ENCODE assay signal across 24 mouse cellular contexts in the genomic region with DNA sequence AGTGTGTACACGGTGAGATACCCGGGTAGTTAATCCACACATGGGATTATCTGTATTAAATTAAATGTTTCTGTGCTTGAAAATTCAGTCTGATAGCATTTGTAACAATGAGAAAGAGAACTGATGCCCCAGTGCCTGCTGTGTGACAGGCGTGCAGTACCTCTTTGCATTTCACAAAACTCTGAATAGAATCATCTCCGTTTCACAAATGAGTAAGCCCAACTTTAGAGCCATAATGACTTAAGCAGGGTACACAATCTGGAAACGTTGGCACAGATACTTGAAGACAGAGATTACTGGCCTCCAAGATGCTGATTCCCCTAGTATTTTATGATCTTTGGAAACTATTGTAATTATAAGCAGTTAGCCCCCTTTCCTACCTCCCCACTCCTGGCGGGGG. TPM values are rescaled to one million over a fixed set of nuclear protein-coding genes. Genes with fewer than 3 reads are reported as not detected.
A peak's percentile ranks its signal among the peaks of the same experiment; 100 is the strongest.
DNase-seq lines count a peak whose midpoint lies in the region; ATAC-seq and TF ChIP-seq lines count a peak whose summit lies in the region.
"Had no signal": no experiment of that assay in that cellular context is flagged by ENCODE, and none has a peak within 500 bp of the region (broad histone marks: within the 10 kb centered on the region; RNA-seq: fewer than 3 reads in every experiment).

No protein-coding gene starts in this region.

- H3K9me3 ChIP-seq in forebrain, embryonic 15.5 days = no peaks in the 10 kb centered on the region
- H3K9me3 ChIP-seq in forebrain, embryonic 12.5 days = no peaks in the 10 kb centered on the region
- H3K9me3 ChIP-seq in heart, embryonic 11.5 days (replicated peaks; ENCODE audit: control insufficient read depth, low read length) = no peaks in the 10 kb centered on the region
- no peaks in the 10 kb centered on the region for H3K9me3 ChIP-seq in liver, postnatal 0 days (ENCODE audit: low read length)
- H3K9me3 ChIP-seq: embryonic facial prominence, embryonic 13.5 days; heart, embryonic 15.5 days; hindbrain, embryonic 10.5 days; intestine, embryonic 15.5 days had no signal

- no peak for TF ChIP-seq CTCF in layer of hippocampus, adult 2 months (conservative IDR thresholded peaks at IDR 0.05)
- no peak for TF ChIP-seq CTCF in liver, postnatal 0 days (IDR thresholded peaks at IDR 0.05; ENCODE audit: low read depth)

- H3K9ac ChIP-seq in forebrain, embryonic 15.5 days (replicated peaks) = no peak overlapping the region
- H3K9ac ChIP-seq in forebrain, embryonic 12.5 days = no peak overlapping the region
- no peak overlapping the region for H3K9ac ChIP-seq in heart, embryonic 11.5 days (ENCODE audit: low read depth, low read length)
- H3K9ac ChIP-seq in liver, postnatal 0 days (replicated peaks) = no peak overlapping the region
- H3K9ac ChIP-seq: embryonic facial prominence, embryonic 13.5 days; heart, embryonic 15.5 days; hindbrain, embryonic 14.5 days; intestine, embryonic 15.5 days had no signal

- no peak for ATAC-seq in forebrain, embryonic 15.5 days (replicated peaks)
- ATAC-seq in forebrain, embryonic 12.5 days (ENCODE audit: low FRiP score) = no peak
- ATAC-seq in heart, embryonic 11.5 days (replicated peaks; ENCODE audit: insufficient number of reproducible peaks, low FRiP score, low TSS enrichment) = no peak
- ATAC-seq in liver, postnatal 0 days = no peak
- ATAC-seq: activated CD4-positive, CD25-positive, alpha-beta regulatory T cell, adult 4 months; intestine, embryonic 15.5 days; Patski had no signal

- no peaks in the 10 kb centered on the region for H3K36me3 ChIP-seq in forebrain, embryonic 15.5 days
- no peaks in the 10 kb centered on the region; the same call in 1 of the 2 replicates for H3K36me3 ChIP-seq in forebrain, embryonic 12.5 days (replicated peaks)
- no peaks in the 10 kb centered on the region; the same call in 1 of the 2 replicates for H3K36me3 ChIP-seq in heart, embryonic 11.5 days (ENCODE audit: control insufficient read depth, insufficient read depth, low read length)
- H3K36me3 ChIP-seq in liver, postnatal 0 days (replicated peaks; ENCODE audit: insufficient read depth, low read length) = peaks cover 6% of the 10 kb centered on the region; the same call in 1 of the 2 replicates
- H3K36me3 ChIP-seq: intestine, embryonic 15.5 days had no signal

- H3K27me3 ChIP-seq in forebrain, embryonic 15.5 days = no peaks in the 10 kb centered on the region
- H3K27me3 ChIP-seq in forebrain, embryonic 12.5 days = no peaks in the 10 kb centered on the region
- no peaks in the 10 kb centered on the region for H3K27me3 ChIP-seq in heart, embryonic 11.5 days (ENCODE audit: control insufficient read depth, insufficient read depth, low read length)
- H3K27me3 ChIP-seq in liver, postnatal 0 days (ENCODE audit: insufficient read depth, low read length) = no peaks in the 10 kb centered on the region
- H3K27me3 ChIP-seq: embryonic facial prominence, embryonic 13.5 days; heart, embryonic 15.5 days; intestine, embryonic 15.5 days; Patski had no signal

- 61% methylated on average over 6 of the region's 6 CpGs for WGBS in forebrain, embryonic 15.5 days
- 73% methylated on average over 6 of the region's 6 CpGs for WGBS in forebrain, embryonic 12.5 days
- WGBS in heart, embryonic 11.5 days (ENCODE audit: insufficient replicate concordance) = 88% methylated on average over 6 of the region's 6 CpGs
- WGBS in liver, postnatal 0 days (ENCODE audit: insufficient replicate concordance) = 73% methylated on average over 6 of the region's 6 CpGs

- peak; percentile 33 for DNase-seq in heart, adult 11 months
- peak; percentile 31 to 61 for DNase-seq in layer of hippocampus, adult 2 months (ENCODE audit: low spot score in 2 of 2)
- no peak for DNase-seq in layer of hippocampus, postnatal 25 days (ENCODE audit: extremely low spot score in 1 of 2, low spot score in 1 of 2)
- DNase-seq in liver, postnatal 0 days = no peak
- no peak for DNase-seq in liver
- DNase-seq: adrenal gland, postnatal 14 days; cerebellum, adult 18-20 months; cerebellum, adult 9-11 months; cerebellum, postnatal 36 days; gastrocnemius, adult 2 months; gastrocnemius, postnatal 25 days; heart, postnatal 14 days had no signal

- peaks cover 18% of the 10 kb centered on the region for H3K4me1 ChIP-seq in forebrain, embryonic 15.5 days
- peaks cover 11% of the 10 kb centered on the region for H3K4me1 ChIP-seq in forebrain, embryonic 12.5 days
- H3K4me1 ChIP-seq in heart, embryonic 11.5 days (ENCODE audit: control insufficient read depth, insufficient read depth, low read length) = peaks cover 18% of the 10 kb centered on the region
- H3K4me1 ChIP-seq in liver, postnatal 0 days (ENCODE audit: insufficient read depth) = 0 out of 2 replicates have a peak, but pooled peaks cover 7% of the 10 kb centered on the region

- TF ChIP-seq EP300 in liver, postnatal 0 days (IDR thresholded peaks at IDR 0.05; ENCODE audit: low read depth) = no peak

- H3K4me2 ChIP-seq in forebrain, embryonic 15.5 days (replicated peaks) = no peak overlapping the region
- no peak overlapping the region for H3K4me2 ChIP-seq in forebrain, embryonic 12.5 days
- H3K4me2 ChIP-seq in heart, embryonic 11.5 days = no peak overlapping the region
- H3K4me2 ChIP-seq in liver, postnatal 0 days (ENCODE audit: low read depth, low read length) = no peak overlapping the region
- H3K4me2 ChIP-seq: embryonic facial prominence, embryonic 13.5 days; heart, embryonic 15.5 days; hindbrain, embryonic 14.5 days; intestine, embryonic 15.5 days had no signal

- peak overlapping the region; percentile 32 for H3K27ac ChIP-seq in forebrain, embryonic 15.5 days (replicated peaks)
- no peak overlapping the region for H3K27ac ChIP-seq in forebrain, embryonic 12.5 days
- H3K27ac ChIP-seq in heart, embryonic 11.5 days (ENCODE audit: low read depth, low read length) = no peak overlapping the region
- peak overlapping the region; percentile 64 for H3K27ac ChIP-seq in layer of hippocampus, adult 2 months
- 0 out of 2 replicates have a peak overlapping the region, but pooled peaks have one; percentile 37 for H3K27ac ChIP-seq in liver, postnatal 0 days (ENCODE audit: low read depth)
- H3K27ac ChIP-seq: embryonic facial prominence, embryonic 13.5 days; gastrocnemius, adult 2 months; hindbrain, embryonic 10.5 days; hindbrain, embryonic 14.5 days; intestine, embryonic 15.5 days had no signal

- H3K4me3 ChIP-seq in forebrain, embryonic 15.5 days = no peak overlapping the region
- no peak overlapping the region for H3K4me3 ChIP-seq in forebrain, embryonic 12.5 days (replicated peaks)
- no peak overlapping the region for H3K4me3 ChIP-seq in heart, embryonic 11.5 days (ENCODE audit: low read depth, low read length)
- H3K4me3 ChIP-seq in layer of hippocampus, adult 2 months = no peak overlapping the region
- no peak overlapping the region for H3K4me3 ChIP-seq in liver, postnatal 0 days (ENCODE audit: low read depth, low read length)
- H3K4me3 ChIP-seq: embryonic facial prominence, embryonic 13.5 days; gastrocnemius, adult 2 months; heart, embryonic 15.5 days; hindbrain, embryonic 10.5 days; intestine, embryonic 15.5 days had no signal

RNA-seq across cellular contexts. Expression of a gene that starts 13.8 kb away (rescaled TPM):
- 0.24 TPM in 1 of 2 replicates, not detected in the other for polyA plus RNA-seq in forebrain, embryonic 15.5 days (2015; fragmentation: Nextera tagmentation; extraction: Ambion mirVana)
- 0.23 and 0.45 TPM in 2 replicates for polyA plus RNA-seq in forebrain, embryonic 12.5 days (2016; fragmentation: Nextera tagmentation; extraction: Ambion mirVana)
- polyA plus RNA-seq in heart, embryonic 11.5 days (2014; fragmentation: Nextera tagmentation; extraction: Ambion mirVana) = 0.20 and 0.72 TPM in 2 replicates
- total RNA-seq in layer of hippocampus, adult 2 months (2021) = not detected
- total RNA-seq in layer of hippocampus, postnatal 25 days (2021) = not detected
- polyA plus RNA-seq in liver, postnatal 0 days (2015; fragmentation: Nextera tagmentation; extraction: Ambion mirVana) = 131 and 153 TPM in 2 replicates
- total RNA-seq: gastrocnemius, adult 2 months; gastrocnemius, postnatal 25 days; granulocyte monocyte progenitor cell, adult 5-6 weeks; MEL had no signal
- polyA plus RNA-seq: activated CD4-positive, CD25-positive, alpha-beta regulatory T cell, adult 4 months; hindbrain, embryonic 10.5 days had no signal

RNA-seq across cellular contexts. Expression of a gene that starts 26.4 kb away (rescaled TPM):
- 17.7 and 18.1 TPM in 2 replicates for polyA plus RNA-seq in forebrain, embryonic 15.5 days (2015; fragmentation: Nextera tagmentation; extraction: Ambion mirVana)
- polyA plus RNA-seq in forebrain, embryonic 12.5 days (2016; fragmentation: Nextera tagmentation; extraction: Ambion mirVana) = 34.5 and 35.1 TPM in 2 replicates
- polyA plus RNA-seq in heart, embryonic 11.5 days (2014; fragmentation: Nextera tagmentation; extraction: Ambion mirVana) = 34.4 and 36.3 TPM in 2 replicates
- total RNA-seq in layer of hippocampus, adult 2 months (2021) = 10 to 100 TPM; 10.2 to 11.2 TPM
- 1 to 10 TPM; 8.1 to 8.7 TPM for total RNA-seq in layer of hippocampus, postnatal 25 days (2021)
- 14.2 and 14.9 TPM in 2 replicates for polyA plus RNA-seq in liver, postnatal 0 days (2015; fragmentation: Nextera tagmentation; extraction: Ambion mirVana)

RNA-seq across cellular contexts. Expression of a gene that starts 26.5 kb away (rescaled TPM):
- 39.0 and 40.3 TPM in 2 replicates for polyA plus RNA-seq in forebrain, embryonic 15.5 days (2015; fragmentation: Nextera tagmentation; extraction: Ambion mirVana)
- polyA plus RNA-seq in forebrain, embryonic 12.5 days (2016; fragmentation: Nextera tagmentation; extraction: Ambion mirVana) = 49.3 and 52.6 TPM in 2 replicates
- polyA plus RNA-seq in heart, embryonic 11.5 days (2014; fragmentation: Nextera tagmentation; extraction: Ambion mirVana) = 27.2 and 30.1 TPM in 2 replicates
- 10 to 100 TPM; 17.3 to 18.2 TPM for total RNA-seq in layer of hippocampus, adult 2 months (2021)
- 10 to 100 TPM; 17.2 to 18.8 TPM for total RNA-seq in layer of hippocampus, postnatal 25 days (2021)
- polyA plus RNA-seq in liver, postnatal 0 days (2015; fragmentation: Nextera tagmentation; extraction: Ambion mirVana) = 5.8 and 5.9 TPM in 2 replicates

Comparison
In these comparisons a context has a peak if more than half of its experiments do, and no peak if none do; other contexts are left out.
1. H3K27ac ChIP-seq: peak in forebrain, embryonic 15.5 days (single experiment), layer of hippocampus, adult 2 months (single experiment) and liver, postnatal 0 days (single experiment); none in forebrain, embryonic 12.5 days (single experiment) and heart, embryonic 11.5 days (single experiment).
2. DNase-seq: peak in heart, adult 11 months (single experiment) and layer of hippocampus, adult 2 months (2 of 2); none in layer of hippocampus, postnatal 25 days (0 of 2), liver, postnatal 0 days (single experiment) and liver (single experiment).
3. RNA of a gene that starts 13.8 kb away (polyA plus RNA-seq): 131 to 153 TPM in liver, postnatal 0 days; 0.20 to 0.72 TPM in heart, embryonic 11.5 days, 0.23 to 0.45 TPM in forebrain, embryonic 12.5 days and 0.24 TPM in forebrain, embryonic 15.5 days; every median in the first group is over 10 times any median in the second.